Mouse (Mus musculus) embryonic facial prominence, embryonic 11.5 days (tissue): ENCODE results near the gene Il18rap. TPM values are rescaled to one million over a fixed set of nuclear protein-coding genes. Genes with fewer than 3 reads are reported as not detected.
A peak's percentile ranks its signal among the peaks of the same experiment; 100 is the strongest.

ENCODE experiments used
- ATAC-seq: fragments of 200-750 bp; cut with Nextera tagmentation; replicated peaks from 2 replicates; pipeline ENCODE4 v1.8.0; 2017; ENCODE audit warnings: low read depth; ENCODE audit not compliant: insufficient number of reproducible peaks, low FRiP score, low TSS enrichment
- DNase-seq: peaks from one replicate; pipeline ENCODE4 v3.0.0-alpha.2; 2015; ENCODE audit warnings: low spot score
- H3K27ac ChIP-seq: fragments of 300-500 bp; sonication (generic); replicated peaks from 2 replicates; pipeline ENCODE4 v1.5.1; 2014; ENCODE audit warnings: mild to moderate bottlenecking, low read depth, low read length, control low read depth
- H3K27me3 ChIP-seq: fragments of 300-500 bp; sonication (generic); 2 replicates; pipeline ENCODE4 v1.6.1; 2014; ENCODE audit warnings: mild to moderate bottlenecking, low read length, moderate library complexity, mixed read lengths; ENCODE audit not compliant: control insufficient read depth, insufficient read depth
- H3K36me3 ChIP-seq: fragments of 300-500 bp; sonication (generic); replicated peaks from 2 replicates; pipeline ENCODE4 v1.6.1; 2014; ENCODE audit warnings: low read depth, mild to moderate bottlenecking, low read length, moderate library complexity, mixed read lengths; ENCODE audit not compliant: control insufficient read depth, insufficient read depth
- H3K4me1 ChIP-seq: fragments of 300-500 bp; sonication (generic); 2 replicates; pipeline ENCODE4 v1.6.1; 2014; ENCODE audit warnings: low read length, mixed read lengths; ENCODE audit not compliant: control insufficient read depth, insufficient read depth
- H3K4me2 ChIP-seq: fragments of 300-500 bp; sonication (generic); 2 replicates; pipeline ENCODE4 v1.6.1; 2014; ENCODE audit warnings: low read depth, mild to moderate bottlenecking, control low read depth, low read length, moderate library complexity
- H3K4me3 ChIP-seq: fragments of 300-500 bp; sonication (generic); 2 replicates; pipeline ENCODE4 v1.5.1; 2014; ENCODE audit warnings: low read depth, low read length, control low read depth
- H3K9ac ChIP-seq: fragments of 300-500 bp; sonication (generic); replicated peaks from 2 replicates; pipeline ENCODE4 v1.6.1; 2014; ENCODE audit warnings: mild to moderate bottlenecking, control low read depth, low read length
- H3K9me3 ChIP-seq: fragments of 300-500 bp; sonication (generic); replicated peaks from 2 replicates; pipeline ENCODE4 v1.6.1; 2016; ENCODE audit warnings: mild to moderate bottlenecking, low read length, inconsistent platforms, mixed read lengths; ENCODE audit not compliant: control insufficient read depth
- WGBS: fragments of 180-500 bp; shearing (Covaris S2); extraction: QIAGEN DNeasy Blood & Tissue Kit; methylation state at CpG from one replicate; pipeline ENCODE4 v1.1.7; 2014; 5-methylcytosine and 5-hydroxymethylcytosine counted together
- polyA plus RNA-seq: library from polyadenylated mRNA; unstranded; fragments of >200 nt; fragmentation: Nextera tagmentation; extraction: Ambion mirVana; gene quantifications from 2 replicates; pipeline ENCODE4 v1.2.1, GENCODE M21; 2014

Gene Il18rap
- polyA plus RNA-seq: 0.14 and 0.29 TPM in 2 replicates

GRCm38 (mm10) chr1:40514851-40515585 is at the start of gene Il18rap:
Il18rap (plus strand) TSS chr1:40515362.
- Histone ChIP-seq H3K27me3 (no peaks in the 10 kb centered on the region), H3K4me1 (no peaks in the 10 kb centered on the region), H3K9ac (no peak within 1 kb of the TSS), H3K9me3 (no peaks in the 10 kb centered on the region), H3K27ac (no peak within 1 kb of the TSS), H3K4me2 (no peak within 1 kb of the TSS), H3K36me3 (no peaks in the 10 kb centered on the region), H3K4me3 (no peak within 1 kb of the TSS)
- no peak for ATAC-seq
- DNase-seq: peak; percentile 34
- WGBS: 26% methylated on average over 9 of the region's 9 CpGs

GRCm38 (mm10) chr1:40465477-40466430 is 49.4 kb upstream of the Il18rap start, which contains the start of gene Il18r1:
Il18r1 (plus strand) TSS chr1:40465552.
- WGBS: 46% methylated on average over 20 of the region's 20 CpGs
- no peaks in the 10 kb centered on the region for H3K36me3 ChIP-seq
- H3K4me1 ChIP-seq: no peaks in the 10 kb centered on the region
- H3K4me2 ChIP-seq: no peak within 1 kb of the TSS
- DNase-seq (no peak), ATAC-seq (no peak)
- no peak within 1 kb of the TSS for H3K9ac ChIP-seq
- H3K27ac ChIP-seq: no peak within 1 kb of the TSS
- H3K4me3 ChIP-seq: no peak within 1 kb of the TSS
- H3K9me3 ChIP-seq: no peaks in the 10 kb centered on the region
- H3K27me3 ChIP-seq: no peaks in the 10 kb centered on the region

GRCm38 (mm10) chr1:40467306-40467705 is 47.9 kb upstream of the Il18rap start:
- 90% methylated on average over 4 of the region's 4 CpGs for WGBS
- no peaks in the 10 kb centered on the region for H3K27me3 ChIP-seq

GRCm38 (mm10) chr1:40468805-40469204 is 46.4 kb upstream of the Il18rap start:
- ATAC-seq (no peak), DNase-seq (no peak)
- no peak overlapping the region for H3K27ac ChIP-seq
- no peaks in the 10 kb centered on the region for H3K36me3 ChIP-seq
- H3K4me3 ChIP-seq: no peak overlapping the region
- no peak overlapping the region for H3K4me2 ChIP-seq
- H3K9ac ChIP-seq: no peak overlapping the region
- H3K4me1 ChIP-seq: no peaks in the 10 kb centered on the region
- no peaks in the 10 kb centered on the region for H3K27me3 ChIP-seq
- H3K9me3 ChIP-seq: no peaks in the 10 kb centered on the region
- 83% methylated on average over 2 of the region's 2 CpGs for WGBS

More at GRCm38 (mm10) chr1:40467306-40467705, 47.9 kb upstream of the Il18rap start:
- no peaks in the 10 kb centered on the region for H3K9me3 ChIP-seq
- H3K4me1 ChIP-seq: no peaks in the 10 kb centered on the region
- no peak overlapping the region for H3K27ac ChIP-seq
- no peak overlapping the region for H3K4me3 ChIP-seq
- no peaks in the 10 kb centered on the region for H3K36me3 ChIP-seq
- DNase-seq (no peak), ATAC-seq (no peak)
- no peak overlapping the region for H3K9ac ChIP-seq
- no peak overlapping the region for H3K4me2 ChIP-seq

GRCm38 (mm10) chr1:40469900-40470299 is 45.3 kb upstream of the Il18rap start:
- ATAC-seq (no peak), DNase-seq (no peak)
- H3K4me3 ChIP-seq: no peak overlapping the region
- WGBS: 86% methylated on average over 12 of the region's 12 CpGs
- H3K36me3 ChIP-seq: no peaks in the 10 kb centered on the region
- H3K9ac ChIP-seq: no peak overlapping the region
- H3K27me3 ChIP-seq: no peaks in the 10 kb centered on the region
- H3K4me1 ChIP-seq: no peaks in the 10 kb centered on the region
- no peak overlapping the region for H3K27ac ChIP-seq
- H3K4me2 ChIP-seq: no peak overlapping the region
- H3K9me3 ChIP-seq: no peaks in the 10 kb centered on the region

- H3K9ac ChIP-seq: no peak overlapping the region
- DNase-seq (no peak), ATAC-seq (no peak)
- no peaks in the 10 kb centered on the region for H3K27me3 ChIP-seq
- no peak overlapping the region for H3K4me3 ChIP-seq
- H3K9me3 ChIP-seq: no peaks in the 10 kb centered on the region
- no peak overlapping the region for H3K4me2 ChIP-seq
- no peak overlapping the region for H3K27ac ChIP-seq
- WGBS: 87% methylated on average over 1 of the region's 1 CpGs
- H3K4me1 ChIP-seq: no peaks in the 10 kb centered on the region
- H3K36me3 ChIP-seq: no peaks in the 10 kb centered on the region
Measured at GRCm38 (mm10) chr1:40472401-40472800, 42.8 kb upstream of the Il18rap start.

- Histone ChIP-seq H3K9me3 (no peaks in the 10 kb centered on the region), H3K36me3 (no peaks in the 10 kb centered on the region), H3K27me3 (no peaks in the 10 kb centered on the region), H3K4me3 (no peak overlapping the region), H3K4me2 (no peak overlapping the region), H3K27ac (no peak overlapping the region), H3K9ac (no peak overlapping the region), H3K4me1 (no peaks in the 10 kb centered on the region)
- WGBS: 82% methylated on average over 4 of the region's 4 CpGs
- DNase-seq (no peak), ATAC-seq (no peak)
Measured at GRCm38 (mm10) chr1:40473640-40474039, 41.5 kb upstream of the Il18rap start.

GRCm38 (mm10) chr1:40474336-40474735 is 40.8 kb upstream of the Il18rap start:
- ATAC-seq: no peak
- Histone ChIP-seq H3K27me3 (no peaks in the 10 kb centered on the region), H3K36me3 (no peaks in the 10 kb centered on the region), H3K9ac (no peak overlapping the region), H3K9me3 (no peaks in the 10 kb centered on the region), H3K4me1 (no peaks in the 10 kb centered on the region), H3K4me2 (no peak overlapping the region), H3K4me3 (no peak overlapping the region), H3K27ac (no peak overlapping the region)
- no peak for DNase-seq
- 91% methylated on average over 5 of the region's 5 CpGs for WGBS
